Mouse (Mus musculus) bone marrow macrophage, adult 2 months (primary cell): ENCODE measurements around the gene Vstm2a. TPM values are rescaled to one million over a fixed set of nuclear protein-coding genes. Genes with fewer than 3 reads are reported as not detected.

Experiments used
- H3K27ac ChIP-seq: 2 replicates; pipeline ENCODE4 v1.5.1; 2012; ENCODE audit warnings: low read depth, low read length; ENCODE audit not compliant: insufficient read depth
- H3K4me1 ChIP-seq: 2 replicates; pipeline ENCODE4 v1.6.1; 2012; ENCODE audit warnings: low read length; ENCODE audit not compliant: control insufficient read depth, insufficient read depth
- H3K4me3 ChIP-seq: 2 replicates; pipeline ENCODE4 v1.5.1; 2012; ENCODE audit warnings: mild to moderate bottlenecking, low read length, moderate library complexity; ENCODE audit not compliant: insufficient read depth
- CTCF ChIP-seq: IDR thresholded peaks from 2 replicates; pipeline ENCODE4 v1.5.1; 2012; ENCODE audit warnings: low read depth, mild to moderate bottlenecking, low read length, moderate library complexity
- POLR2A ChIP-seq: IDR thresholded peaks from 2 replicates; pipeline ENCODE4 v1.6.1; 2012; ENCODE audit warnings: mild to moderate bottlenecking, low read depth, low read length, borderline replicate concordance
- polyA plus RNA-seq: library from polyadenylated mRNA; stranded (reverse); fragments of >200 nt; gene quantifications from 2 replicates; pipeline ENCODE4 v1.2.4, GENCODE M21; 2012; ENCODE audit not compliant: missing spikeins, insufficient read depth, insufficient read length

Gene Vstm2a
- polyA plus RNA-seq, 1 experiment: not detected

- Histone ChIP-seq H3K4me1 (no peaks in the 10 kb centered on the region), H3K27ac (no peak overlapping the region), H3K4me3 (no peak overlapping the region)
- TF ChIP-seq CTCF (no peak), POLR2A (no peak)
These were observed 43.2 kb downstream of the Vstm2a start for GRCm38 (mm10) chr11:16300709-16301108.

- H3K4me1 ChIP-seq: no peaks in the 10 kb centered on the region
- H3K4me3 ChIP-seq: no peak overlapping the region
- TF ChIP-seq POLR2A (no peak), CTCF (no peak)
- H3K27ac ChIP-seq: no peak overlapping the region
These were observed 57.6 kb downstream of the Vstm2a start for GRCm38 (mm10) chr11:16315097-16315496.

GRCm38 (mm10) chr11:16345179-16345578 lies 87.7 kb downstream of the Vstm2a start:
- Histone ChIP-seq H3K27ac (no peak overlapping the region), H3K4me1 (no peaks in the 10 kb centered on the region), H3K4me3 (no peak overlapping the region)
- TF ChIP-seq POLR2A: no peak
- no peak for TF ChIP-seq CTCF

GRCm38 (mm10) chr11:16345676-16346075 lies 88.2 kb downstream of the Vstm2a start:
- Histone ChIP-seq H3K4me1 (no peaks in the 10 kb centered on the region), H3K27ac (no peak overlapping the region), H3K4me3 (no peak overlapping the region)
- TF ChIP-seq CTCF (no peak), POLR2A (no peak)

- no peak overlapping the region for H3K4me3 ChIP-seq
- H3K27ac ChIP-seq: no peak overlapping the region
- TF ChIP-seq POLR2A (no peak), CTCF (no peak)
- H3K4me1 ChIP-seq: no peaks in the 10 kb centered on the region
These were observed 94.4 kb downstream of the Vstm2a start for GRCm38 (mm10) chr11:16351915-16352314.

GRCm38 (mm10) chr11:16354356-16354755 lies 96.8 kb downstream of the Vstm2a start:
- Histone ChIP-seq H3K27ac (no peak overlapping the region), H3K4me1 (no peaks in the 10 kb centered on the region), H3K4me3 (no peak overlapping the region)
- no peak for TF ChIP-seq CTCF
- no peak for TF ChIP-seq POLR2A

GRCm38 (mm10) chr11:16366852-16367587 lies 109.5 kb downstream of the Vstm2a start:
- H3K4me3 ChIP-seq: no peak overlapping the region
- no peak for TF ChIP-seq CTCF

GRCm38 (mm10) chr11:16403627-16404026 lies 146.1 kb downstream of the Vstm2a start:
- H3K4me1 ChIP-seq: no peaks in the 10 kb centered on the region

More at GRCm38 (mm10) chr11:16366852-16367587, 109.5 kb downstream of the Vstm2a start:
- no peak overlapping the region for H3K27ac ChIP-seq
- H3K4me1 ChIP-seq: no peaks in the 10 kb centered on the region

GRCm38 (mm10) chr11:16411736-16412135 lies 154.2 kb downstream of the Vstm2a start:
- Histone ChIP-seq H3K4me1 (no peaks in the 10 kb centered on the region), H3K27ac (no peak overlapping the region), H3K4me3 (no peak overlapping the region)
- TF ChIP-seq CTCF (no peak), POLR2A (no peak)

More at GRCm38 (mm10) chr11:16403627-16404026, 146.1 kb downstream of the Vstm2a start:
- Histone ChIP-seq H3K27ac (no peak overlapping the region), H3K4me3 (no peak overlapping the region)
- TF ChIP-seq POLR2A: no peak
- no peak for TF ChIP-seq CTCF

GRCm38 (mm10) chr11:16412609-16413008 lies 155.1 kb downstream of the Vstm2a start:
- H3K4me3 ChIP-seq: no peak overlapping the region
- no peaks in the 10 kb centered on the region for H3K4me1 ChIP-seq
- no peak for TF ChIP-seq CTCF
- TF ChIP-seq POLR2A: no peak
- no peak overlapping the region for H3K27ac ChIP-seq

GRCm38 (mm10) chr11:16413077-16413644 lies 155.6 kb downstream of the Vstm2a start:
- Histone ChIP-seq H3K4me1 (no peaks in the 10 kb centered on the region), H3K27ac (no peak overlapping the region), H3K4me3 (no peak overlapping the region)
- TF ChIP-seq CTCF (no peak), POLR2A (no peak)
